Mouse (Mus musculus) forebrain, embryonic 12.5 days (tissue): ENCODE data around the gene Gdpd2. TPM values are rescaled to one million over a fixed set of nuclear protein-coding genes. Genes with fewer than 3 reads are reported as not detected.

Source experiments
- ATAC-seq: fragments of 200-750 bp; cut with Nextera tagmentation; 2 replicates; pipeline ENCODE4 v1.8.0; 2017; ENCODE audit warnings: moderate TSS enrichment; ENCODE audit not compliant: low FRiP score
- H3K27ac ChIP-seq: fragments of 300-500 bp; sonication (generic); 2 replicates; pipeline ENCODE4 v1.5.1; 2016; ENCODE audit warnings: mild to moderate bottlenecking
- H3K27me3 ChIP-seq: fragments of 300-500 bp; sonication (generic); 2 replicates; pipeline ENCODE4 v1.6.1; 2016; ENCODE audit warnings: mild to moderate bottlenecking
- H3K36me3 ChIP-seq: fragments of 300-500 bp; sonication (generic); replicated peaks from 2 replicates; pipeline ENCODE4 v1.6.1; 2016; ENCODE audit warnings: mild to moderate bottlenecking
- H3K4me1 ChIP-seq: fragments of 300-500 bp; sonication (generic); 2 replicates; pipeline ENCODE4 v1.6.1; 2016
- H3K4me2 ChIP-seq: fragments of 300-500 bp; sonication (generic); 2 replicates; pipeline ENCODE4 v1.6.1; 2016; ENCODE audit warnings: mild to moderate bottlenecking, moderate library complexity
- H3K4me3 ChIP-seq: fragments of 300-500 bp; sonication (generic); replicated peaks from 2 replicates; pipeline ENCODE4 v1.5.1; 2016; ENCODE audit warnings: mild to moderate bottlenecking
- H3K9ac ChIP-seq: fragments of 300-500 bp; sonication (generic); 2 replicates; pipeline ENCODE4 v1.6.1; 2016; ENCODE audit warnings: mild to moderate bottlenecking
- H3K9me3 ChIP-seq: fragments of 300-500 bp; sonication (generic); 2 replicates; pipeline ENCODE4 v1.6.1; 2016
- WGBS: fragments of 180-500 bp; shearing (Covaris S2); methylation state at CpG from one replicate; pipeline ENCODE4 v1.1.7; 2016; 5-methylcytosine and 5-hydroxymethylcytosine counted together
- polyA plus RNA-seq: library from polyadenylated mRNA; unstranded; fragments of >200 nt; fragmentation: Nextera tagmentation; extraction: Ambion mirVana; gene quantifications from 2 replicates; pipeline ENCODE4 v1.2.1, GENCODE M21; 2016

Gdpd2 gene
- polyA plus RNA-seq = 8.8 and 9.5 TPM in 2 replicates

- Histone ChIP-seq H3K4me2 (peak within 1 kb of the TSS; percentile 50), H3K36me3 (peaks cover 17% of the 10 kb centered on the region), H3K27ac (peak within 1 kb of the TSS; percentile 71), H3K4me1 (peaks cover 30% of the 10 kb centered on the region), H3K27me3 (peaks cover 3% of the 10 kb centered on the region), H3K9me3 (no peaks in the 10 kb centered on the region), H3K4me3 (peak within 1 kb of the TSS; percentile 29), H3K9ac (peak within 1 kb of the TSS; percentile 29; the same call in 1 of the 2 replicates)
- WGBS = 11% methylated on average over 8 of the region's 8 CpGs
- ATAC-seq = peak; percentile 75
These were observed at the start of gene Gdpd2 for GRCm38 (mm10) chrX:100729665-100730188. Gene Gdpd2, plus strand, starts transcription at chrX:100729873.

DNA sequence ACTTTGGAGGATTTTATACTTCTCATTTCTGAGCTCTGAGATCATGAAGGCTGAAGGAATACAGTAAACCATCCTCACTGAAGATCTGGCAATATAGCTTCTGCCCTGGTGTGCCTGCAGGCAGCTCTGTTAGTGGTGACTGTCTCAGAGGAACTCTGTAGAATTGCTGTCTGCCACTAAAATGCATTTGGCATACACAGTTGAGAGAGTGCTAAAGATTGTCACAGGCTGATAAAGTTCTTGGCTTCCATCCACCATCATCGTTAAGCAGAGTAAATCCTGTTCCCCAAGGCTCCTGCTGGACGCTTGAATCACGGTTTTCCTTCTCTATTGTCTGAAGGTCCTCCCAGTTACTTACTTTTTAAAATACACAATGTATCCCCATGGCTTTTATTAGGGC lies 43.1 kb upstream of the Gdpd2 start:
- no peaks in the 10 kb centered on the region for H3K4me1 ChIP-seq
- H3K27me3 ChIP-seq = peaks cover 2% of the 10 kb centered on the region
- H3K9me3 ChIP-seq = no peaks in the 10 kb centered on the region
- no peak overlapping the region for H3K9ac ChIP-seq
- H3K27ac ChIP-seq = no peak overlapping the region
- H3K4me3 ChIP-seq = no peak overlapping the region
- 50% methylated on average over 3 of the region's 3 CpGs for WGBS
- H3K4me2 ChIP-seq = no peak overlapping the region
- ATAC-seq = no peak
- H3K36me3 ChIP-seq = peaks cover 2% of the 10 kb centered on the region; the same call in 1 of the 2 replicates

DNA sequence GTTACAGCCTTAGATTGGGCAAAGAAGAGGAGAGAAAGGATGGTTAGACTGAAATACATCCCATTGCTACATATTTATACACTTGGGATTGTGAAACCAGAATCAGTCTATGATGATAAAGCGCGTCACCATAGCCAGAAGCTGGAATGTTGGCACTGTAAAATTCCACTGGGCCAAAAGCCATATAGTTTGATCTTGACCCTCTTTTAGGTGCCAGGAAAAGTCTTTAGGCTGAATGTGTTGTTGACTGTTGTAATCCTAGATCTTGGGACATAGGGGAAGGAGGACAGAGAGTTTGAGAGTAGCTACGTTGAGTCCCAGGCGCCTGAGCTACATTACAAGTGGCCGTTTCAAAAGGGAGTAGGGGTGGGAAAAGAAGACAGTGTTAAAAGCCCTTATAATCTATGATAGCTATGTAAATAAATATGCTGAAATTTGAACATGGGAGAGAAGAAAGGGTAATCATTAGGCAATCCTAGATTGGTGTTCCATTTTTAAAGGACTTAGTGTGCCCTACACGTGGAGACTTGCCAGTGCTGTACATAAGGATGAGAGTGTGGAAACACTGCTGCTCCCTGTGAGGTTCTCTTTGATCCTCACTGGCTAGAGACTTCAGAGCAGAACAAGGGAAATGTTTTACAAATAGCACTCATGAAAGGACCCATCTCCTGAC lies 42.2 kb upstream of the Gdpd2 start:
- Histone ChIP-seq H3K4me2 (no peak overlapping the region), H3K9ac (no peak overlapping the region), H3K36me3 (peaks cover 2% of the 10 kb centered on the region; the same call in 1 of the 2 replicates), H3K27ac (no peak overlapping the region), H3K9me3 (no peaks in the 10 kb centered on the region), H3K4me1 (no peaks in the 10 kb centered on the region), H3K4me3 (no peak overlapping the region), H3K27me3 (peaks cover 2% of the 10 kb centered on the region)
- no peak for ATAC-seq
- 90% methylated on average over 6 of the region's 6 CpGs for WGBS

DNA sequence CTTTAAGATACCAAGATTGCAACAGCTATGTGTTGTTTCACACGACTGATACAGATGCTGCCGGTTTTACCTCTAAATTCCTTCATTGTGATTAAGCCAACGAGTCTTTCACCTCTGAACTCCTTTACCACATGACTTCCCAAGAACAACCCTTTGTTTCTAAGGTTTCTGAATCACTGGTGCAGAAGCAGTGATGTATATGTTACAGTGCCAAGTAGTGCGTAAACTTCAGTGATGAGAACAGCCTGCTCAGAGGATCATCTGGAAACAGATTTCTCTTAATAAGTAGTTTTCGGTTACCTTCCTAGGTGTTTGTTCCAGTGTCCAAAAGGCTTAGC lies 41.7 kb upstream of the Gdpd2 start:
- H3K4me2 ChIP-seq = no peak overlapping the region
- ATAC-seq = no peak
- H3K9me3 ChIP-seq = no peaks in the 10 kb centered on the region
- H3K9ac ChIP-seq = no peak overlapping the region
- H3K36me3 ChIP-seq = peaks cover 2% of the 10 kb centered on the region; the same call in 1 of the 2 replicates
- H3K4me1 ChIP-seq = no peaks in the 10 kb centered on the region
- no peak overlapping the region for H3K4me3 ChIP-seq
- WGBS = 74% methylated on average over 5 of the region's 5 CpGs
- H3K27me3 ChIP-seq = peaks cover 2% of the 10 kb centered on the region
- no peak overlapping the region for H3K27ac ChIP-seq

DNA sequence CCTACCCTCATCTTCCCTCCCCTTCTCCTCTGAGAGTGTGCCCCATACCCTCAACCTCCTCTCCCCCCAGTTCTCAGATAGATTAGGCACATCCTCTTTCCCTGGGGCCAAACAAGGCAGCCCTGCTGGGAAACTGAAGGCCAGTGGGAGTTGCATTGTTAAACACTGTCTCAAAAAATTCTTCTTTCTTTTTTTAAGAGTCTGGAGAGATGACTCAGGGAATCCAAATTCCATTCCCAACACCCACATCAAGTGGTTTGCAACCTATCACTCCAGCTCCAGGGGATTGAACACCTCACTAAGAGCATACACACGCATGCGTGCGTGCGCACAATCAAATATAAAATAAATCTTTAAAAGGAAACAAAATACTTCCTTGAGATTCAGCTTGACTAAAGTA lies 32.9 kb upstream of the Gdpd2 start:
- Histone ChIP-seq H3K9ac (no peak overlapping the region), H3K4me2 (no peak overlapping the region), H3K27me3 (no peaks in the 10 kb centered on the region), H3K9me3 (no peaks in the 10 kb centered on the region), H3K27ac (no peak overlapping the region), H3K4me3 (no peak overlapping the region), H3K4me1 (no peaks in the 10 kb centered on the region), H3K36me3 (peaks cover 12% of the 10 kb centered on the region)
- WGBS = 95% methylated on average over 4 of the region's 4 CpGs
- no peak for ATAC-seq

DNA sequence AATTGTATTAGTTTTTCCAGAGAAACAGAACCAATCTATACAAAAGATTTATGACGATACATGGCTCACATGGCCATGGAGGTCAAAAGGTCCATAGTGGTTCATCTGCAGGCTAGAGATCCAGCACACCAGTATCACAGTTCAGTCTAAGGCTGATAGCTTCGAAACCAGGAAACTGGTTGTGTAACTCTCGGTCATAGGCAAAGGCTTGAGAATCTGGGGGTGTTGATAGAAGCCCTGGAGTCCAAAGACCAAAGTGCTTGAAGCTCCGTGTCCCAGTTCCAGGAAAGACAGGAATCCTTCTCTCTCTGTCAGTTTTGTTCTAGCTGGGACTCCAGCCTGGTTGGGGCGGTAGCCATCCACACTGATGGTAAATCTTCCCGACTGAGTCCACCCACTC lies 21.6 kb upstream of the Gdpd2 start:
- Histone ChIP-seq H3K9me3 (no peaks in the 10 kb centered on the region), H3K4me2 (no peak overlapping the region), H3K4me1 (no peaks in the 10 kb centered on the region), H3K27ac (no peak overlapping the region), H3K9ac (no peak overlapping the region), H3K36me3 (0 out of 2 replicates have a peak, but pooled peaks cover 6% of the 10 kb centered on the region), H3K4me3 (no peak overlapping the region), H3K27me3 (no peaks in the 10 kb centered on the region)
- no peak for ATAC-seq
- 91% methylated on average over 6 of the region's 6 CpGs for WGBS

GRCm38 (mm10) chrX:100716173-100716572 lies 13.5 kb upstream of the Gdpd2 start:
- Histone ChIP-seq H3K4me3 (no peak overlapping the region), H3K27ac (no peak overlapping the region), H3K4me1 (no peaks in the 10 kb centered on the region), H3K9ac (no peak overlapping the region), H3K4me2 (no peak overlapping the region), H3K27me3 (no peaks in the 10 kb centered on the region), H3K36me3 (peaks cover 22% of the 10 kb centered on the region), H3K9me3 (no peaks in the 10 kb centered on the region)
- 97% methylated on average over 6 of the region's 6 CpGs for WGBS
- no peak for ATAC-seq

- peaks cover 30% of the 10 kb centered on the region for H3K4me1 ChIP-seq
These were observed 726 bp upstream of the Gdpd2 start for GRCm38 (mm10) chrX:100728947-100729346.

GRCm38 (mm10) chrX:100730266-100730665 lies 593 bp downstream of the Gdpd2 start:
- peak; percentile 49 for ATAC-seq
- peak overlapping the region; percentile 29 for H3K4me3 ChIP-seq
- no peaks in the 10 kb centered on the region for H3K9me3 ChIP-seq
- H3K36me3 ChIP-seq = peaks cover 11% of the 10 kb centered on the region; the same call in 1 of the 2 replicates
- peaks cover 30% of the 10 kb centered on the region for H3K4me1 ChIP-seq
- 35% methylated on average over 8 of the region's 8 CpGs for WGBS
- peak overlapping the region; percentile 29; the same call in 1 of the 2 replicates for H3K9ac ChIP-seq
- H3K4me2 ChIP-seq = peak overlapping the region; percentile 50
- H3K27ac ChIP-seq = peak overlapping the region; percentile 71
- H3K27me3 ChIP-seq = peaks cover 3% of the 10 kb centered on the region

More at GRCm38 (mm10) chrX:100728947-100729346, 726 bp upstream of the Gdpd2 start:
- no peak overlapping the region for H3K9ac ChIP-seq
- ATAC-seq = peak; percentile 66
- H3K27me3 ChIP-seq = peaks cover 3% of the 10 kb centered on the region; the same call in 1 of the 2 replicates
- WGBS = 11% methylated on average over 1 of the region's 1 CpGs
- peak overlapping the region; percentile 71 for H3K27ac ChIP-seq
- H3K4me2 ChIP-seq = 0 out of 2 replicates have a peak overlapping the region, but pooled peaks have one; percentile 50
- H3K4me3 ChIP-seq = no peak overlapping the region
- no peaks in the 10 kb centered on the region for H3K9me3 ChIP-seq
- H3K36me3 ChIP-seq = peaks cover 23% of the 10 kb centered on the region

DNA sequence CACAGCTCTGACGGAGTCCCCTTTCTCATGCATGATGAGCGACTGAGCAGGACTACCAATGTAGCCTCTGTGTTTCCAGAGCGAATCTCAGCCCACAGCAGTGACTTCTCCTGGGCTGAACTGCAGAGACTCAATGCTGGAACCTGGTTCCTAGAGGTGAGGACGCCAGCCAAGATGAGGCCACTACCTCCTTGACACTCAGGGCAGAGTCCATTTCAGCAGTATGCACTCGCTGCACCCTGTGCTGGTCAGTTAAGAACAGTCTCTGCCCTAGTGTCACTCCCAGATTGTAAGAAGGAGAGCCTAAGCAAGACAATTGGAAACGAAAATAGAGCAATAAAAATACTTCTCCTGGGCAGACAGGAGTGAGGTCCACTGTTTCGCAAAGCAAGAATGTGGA lies 4.7 kb downstream of the Gdpd2 start:
- Histone ChIP-seq H3K9me3 (no peaks in the 10 kb centered on the region), H3K27ac (no peak overlapping the region), H3K27me3 (peaks cover 17% of the 10 kb centered on the region), H3K4me3 (no peak overlapping the region), H3K4me2 (no peak overlapping the region), H3K36me3 (no peaks in the 10 kb centered on the region), H3K9ac (no peak overlapping the region), H3K4me1 (peaks cover 21% of the 10 kb centered on the region)
- no peak for ATAC-seq
- 83% methylated on average over 7 of the region's 7 CpGs for WGBS

DNA sequence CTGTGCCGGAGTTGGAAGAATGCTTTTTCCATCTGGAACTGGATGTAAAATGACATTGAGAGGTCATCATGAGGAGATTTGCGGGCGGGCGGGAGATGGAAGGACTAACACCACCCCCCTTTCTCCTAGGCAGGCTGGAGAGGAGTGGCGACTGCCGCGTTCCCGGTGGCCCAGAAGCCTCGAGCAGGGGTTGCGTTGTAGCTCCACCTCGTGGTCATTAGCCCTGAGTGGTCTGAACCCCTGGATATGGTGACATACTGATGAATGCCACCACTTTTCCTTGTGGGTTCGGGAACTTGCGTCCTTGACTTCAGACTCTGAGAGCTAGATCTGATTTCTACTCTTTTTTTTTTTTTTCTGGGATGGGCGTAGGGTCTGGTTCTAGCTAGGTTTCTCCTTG lies 9.2 kb downstream of the Gdpd2 start:
- peak; percentile 81 for ATAC-seq
- H3K36me3 ChIP-seq = no peaks in the 10 kb centered on the region
- 16% methylated on average over 14 of the region's 14 CpGs for WGBS
- H3K27me3 ChIP-seq = peaks cover 20% of the 10 kb centered on the region
- H3K9ac ChIP-seq = no peak overlapping the region
- peak overlapping the region; percentile 26 for H3K4me3 ChIP-seq
- H3K4me2 ChIP-seq = peak overlapping the region; percentile 48
- H3K4me1 ChIP-seq = peaks cover 4% of the 10 kb centered on the region
- no peaks in the 10 kb centered on the region for H3K9me3 ChIP-seq
- H3K27ac ChIP-seq = no peak overlapping the region

DNA sequence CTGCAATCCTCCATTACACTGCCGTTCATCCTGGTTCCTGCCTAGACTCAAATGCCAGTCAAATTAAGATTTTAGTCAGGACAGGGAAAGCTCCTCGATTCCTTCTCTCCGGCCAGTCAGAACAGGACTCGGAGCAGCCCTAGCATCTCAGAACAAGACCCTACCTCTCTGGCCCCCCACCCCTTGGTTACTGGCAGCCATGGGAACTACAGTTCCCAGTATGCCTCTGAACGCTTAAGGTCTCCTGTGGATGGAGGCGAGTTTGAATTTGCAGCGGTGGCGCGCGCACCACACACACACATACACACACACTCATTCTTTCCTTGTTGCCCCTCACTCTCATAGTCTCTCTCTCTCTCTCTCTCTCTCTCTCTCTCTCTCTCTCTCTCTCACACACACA lies 9.8 kb downstream of the Gdpd2 start:
- peak; percentile 60 for ATAC-seq
- Histone ChIP-seq H3K27ac (no peak overlapping the region), H3K9ac (no peak overlapping the region), H3K4me3 (peak overlapping the region; percentile 26), H3K4me1 (peaks cover 4% of the 10 kb centered on the region), H3K4me2 (peak overlapping the region; percentile 48), H3K36me3 (no peaks in the 10 kb centered on the region), H3K27me3 (peaks cover 20% of the 10 kb centered on the region), H3K9me3 (no peaks in the 10 kb centered on the region)
- 22% methylated on average over 10 of the region's 10 CpGs for WGBS

DNA sequence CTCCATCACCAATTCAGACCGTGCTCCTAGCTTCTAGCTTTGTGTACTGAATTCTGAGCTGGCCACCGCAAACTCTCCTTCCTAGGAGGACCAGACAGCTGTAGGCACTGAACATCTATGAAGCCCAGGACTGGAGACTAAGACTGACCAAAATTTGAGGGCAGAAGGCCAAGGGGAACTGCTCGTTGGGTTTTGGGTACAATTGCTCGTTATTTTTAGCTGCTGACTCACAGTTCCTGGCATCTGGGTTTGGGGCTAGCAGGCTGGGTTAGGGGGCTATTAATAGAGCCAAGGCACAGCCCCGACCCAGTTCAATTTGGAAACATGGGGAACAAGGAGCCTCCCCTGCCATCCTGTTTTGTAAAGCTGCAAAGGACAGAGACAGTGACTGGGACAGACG lies 11.1 kb downstream of the Gdpd2 start:
- WGBS = 64% methylated on average over 6 of the region's 6 CpGs
- Histone ChIP-seq H3K27me3 (peaks cover 17% of the 10 kb centered on the region; the same call in 1 of the 2 replicates), H3K4me1 (peaks cover 4% of the 10 kb centered on the region), H3K9ac (no peak overlapping the region), H3K36me3 (no peaks in the 10 kb centered on the region), H3K27ac (no peak overlapping the region), H3K4me3 (no peak overlapping the region), H3K9me3 (no peaks in the 10 kb centered on the region), H3K4me2 (no peak overlapping the region)
- ATAC-seq = no peak
